Mouse (Mus musculus) left cerebral cortex, adult 8-10 months (tissue): Measurements from ENCODE around the gene Spata25. TPM values are rescaled to one million over a fixed set of nuclear protein-coding genes. Genes with fewer than 3 reads are reported as not detected.
"Not testable (repeated sequence)": the region's sequence is repeated elsewhere in the genome, so short reads cannot be mapped to it uniquely, and the experiment has no call there.

ENCODE experiments used
- DNase-seq, 2 experiments: peaks; one replicate each; pipeline ENCODE4 v3.0.0; 2022; ENCODE audit warnings: low spot score in 2 of 2
- total RNA-seq, 4 experiments: library from RNA; stranded (reverse); gene quantifications; 2 replicates each; pipeline ENCODE4 v1.2.4; 2022

The Spata25 gene
- total RNA-seq, 4 experiments from 2014 or later, result 1.0 to 1.4 TPM; not detected in 2

GRCm38 (mm10) chr2:164806614-164807013, 21.7 kb downstream of the Spata25 start:
- no peak for DNase-seq

DNA sequence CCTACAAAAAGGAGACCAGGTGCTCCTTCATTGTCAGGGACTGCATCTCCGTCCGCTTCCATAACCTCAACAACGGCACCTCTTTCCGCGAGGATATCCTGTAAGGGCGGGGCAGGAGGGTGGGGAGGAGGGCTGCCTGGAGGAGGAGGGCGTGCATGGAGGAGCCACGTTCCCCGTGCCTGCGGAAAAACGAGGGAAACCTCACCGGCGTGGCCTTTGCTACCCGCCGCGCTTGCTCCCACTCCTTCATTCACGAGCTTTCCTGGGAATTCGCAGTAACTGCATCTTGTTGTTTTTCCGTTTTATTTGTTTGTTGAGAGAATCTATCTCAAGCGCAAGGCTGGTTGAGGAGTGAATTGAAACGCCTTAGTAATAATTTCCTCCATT, 23.0 kb downstream of the Spata25 start:
- no peak for DNase-seq

GRCm38 (mm10) chr2:164804533-164805331, 23.6 kb downstream of the Spata25 start, which contains the start of the genes Acot8 and Zswim3:
Gene Acot8 (minus strand): TSS chr2:164804882.
Gene Zswim3 (plus strand): TSS chr2:164805098.
- DNase-seq, result peak; percentile 97 to 99

DNA sequence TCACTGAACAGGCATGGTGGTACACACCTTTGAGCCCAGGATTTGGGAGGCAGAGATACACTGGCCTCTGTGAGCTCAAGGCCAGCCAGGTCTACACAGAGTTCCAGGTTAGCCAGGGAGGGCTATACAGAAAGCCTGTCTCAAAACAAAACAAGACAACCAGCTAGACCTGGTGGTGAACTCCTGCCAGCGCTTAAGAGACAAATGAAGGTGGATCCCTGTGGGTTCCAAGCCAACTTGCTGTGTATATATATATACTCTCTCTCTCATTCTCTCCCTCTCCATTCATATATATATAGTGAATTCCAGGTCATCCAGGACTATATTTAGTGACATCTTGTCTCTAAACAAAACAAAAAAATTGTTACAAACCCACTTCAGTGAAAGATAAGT, 24.4 kb downstream of the Spata25 start:
- no peak for DNase-seq

DNA sequence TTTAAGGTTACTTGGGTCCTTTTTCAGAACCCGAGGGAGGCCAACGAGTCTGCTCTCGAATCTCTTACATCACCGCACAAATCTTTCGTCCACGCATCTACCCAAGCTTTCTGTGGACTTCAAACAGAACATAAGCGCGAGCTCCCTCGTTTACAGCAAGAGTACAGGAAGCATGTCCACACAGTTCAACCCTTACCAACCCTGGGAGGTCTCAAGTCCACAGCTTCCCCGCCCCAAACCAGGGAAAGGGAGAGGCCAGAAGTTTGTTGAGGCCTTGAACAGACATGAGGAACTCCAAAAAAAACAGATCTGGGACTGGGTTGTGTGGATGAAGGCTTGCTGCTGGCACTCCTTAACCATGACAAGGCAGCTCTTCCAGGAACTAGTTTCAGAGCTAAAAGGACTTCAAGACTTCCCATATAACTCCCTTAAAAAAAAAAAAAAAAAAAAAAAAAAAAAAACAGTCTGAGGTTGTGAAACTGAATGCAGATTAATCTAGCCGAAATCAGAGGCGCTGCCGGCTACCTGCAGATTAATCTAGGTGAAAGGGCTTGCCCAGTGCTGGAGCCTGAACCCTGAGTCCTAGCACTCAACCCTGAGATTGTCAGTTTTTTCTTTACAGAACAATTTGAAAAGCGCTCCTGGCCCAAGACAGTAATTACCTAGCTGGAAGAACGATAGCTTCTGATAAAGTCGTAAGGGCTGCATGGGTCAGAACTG, 25.0 kb downstream of the Spata25 start:
- DNase-seq, result no peak

GRCm38 (mm10) chr2:164800252-164801004, 27.9 kb downstream of the Spata25 start:
- DNase-seq, result no peak

- not testable (repeated sequence) for DNase-seq
Observed at GRCm38 (mm10) chr2:164798554-164798953, 29.8 kb downstream of the Spata25 start.

GRCm38 (mm10) chr2:164795868-164796267, 32.5 kb downstream of the Spata25 start:
- DNase-seq, result no peak

- DNase-seq, result peak; percentile 48 to 75
Observed at GRCm38 (mm10) chr2:164794293-164794692, 34.0 kb downstream of the Spata25 start.

DNA sequence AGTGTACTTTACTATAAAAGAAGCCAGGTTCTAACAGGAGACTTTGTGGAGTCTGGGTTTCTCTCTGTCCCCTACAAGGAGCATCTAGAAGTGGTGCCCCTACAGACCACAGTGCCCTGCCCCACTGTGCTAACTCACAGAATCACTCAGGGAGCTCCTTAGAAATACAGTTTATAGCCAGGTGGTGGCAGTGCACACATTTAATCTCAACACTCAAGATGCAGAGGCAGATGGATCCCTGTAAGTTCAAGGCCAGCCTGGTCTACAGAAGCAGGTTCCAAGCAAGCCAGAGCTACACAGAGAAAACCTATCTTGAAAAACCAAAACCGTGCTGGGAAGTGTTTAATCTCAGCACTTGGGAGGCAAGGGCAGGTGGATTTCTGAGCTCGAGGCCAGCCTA, 34.6 kb downstream of the Spata25 start:
- DNase-seq, result no peak

GRCm38 (mm10) chr2:164793236-164793635, 35.1 kb downstream of the Spata25 start:
- DNase-seq, result no peak

DNA sequence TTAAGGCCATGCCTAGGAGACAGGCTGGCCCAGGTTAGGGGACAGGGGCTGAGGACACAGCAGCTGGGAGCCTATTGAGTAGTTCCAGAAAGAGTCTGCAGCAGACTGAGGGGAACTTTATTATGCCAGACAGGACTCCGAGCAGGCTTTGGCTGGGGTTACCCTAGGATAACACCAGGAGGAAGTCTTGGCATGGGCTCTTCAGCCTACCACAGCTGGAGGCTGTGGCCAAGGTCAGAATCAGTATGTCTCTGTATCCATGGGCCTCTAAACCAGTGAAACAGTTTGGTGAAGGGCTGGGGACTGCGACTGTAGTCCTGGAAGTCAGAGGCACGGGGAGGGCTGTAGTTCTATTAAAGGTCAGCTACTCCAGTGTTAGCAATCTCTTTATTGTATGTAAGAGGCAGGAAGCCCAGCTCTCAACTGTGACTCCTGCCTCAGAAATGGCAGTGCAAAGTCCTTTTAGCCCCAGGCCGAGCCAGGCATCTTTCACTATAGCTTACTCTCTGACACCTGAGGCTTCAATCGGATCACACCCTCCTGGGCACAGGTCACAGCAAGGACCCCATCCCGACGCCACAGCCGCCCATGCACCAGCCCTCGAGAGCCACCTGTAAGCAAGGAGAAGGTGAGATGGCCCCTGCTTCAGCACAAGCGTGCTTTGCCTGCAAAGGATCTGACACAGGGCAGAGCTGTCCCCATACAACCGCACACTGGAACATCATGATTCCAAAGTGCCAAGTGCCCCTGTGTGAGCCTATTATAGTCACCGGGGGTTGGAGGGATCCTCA, 35.7 kb downstream of the Spata25 start:
- DNase-seq, result no peak

DNA sequence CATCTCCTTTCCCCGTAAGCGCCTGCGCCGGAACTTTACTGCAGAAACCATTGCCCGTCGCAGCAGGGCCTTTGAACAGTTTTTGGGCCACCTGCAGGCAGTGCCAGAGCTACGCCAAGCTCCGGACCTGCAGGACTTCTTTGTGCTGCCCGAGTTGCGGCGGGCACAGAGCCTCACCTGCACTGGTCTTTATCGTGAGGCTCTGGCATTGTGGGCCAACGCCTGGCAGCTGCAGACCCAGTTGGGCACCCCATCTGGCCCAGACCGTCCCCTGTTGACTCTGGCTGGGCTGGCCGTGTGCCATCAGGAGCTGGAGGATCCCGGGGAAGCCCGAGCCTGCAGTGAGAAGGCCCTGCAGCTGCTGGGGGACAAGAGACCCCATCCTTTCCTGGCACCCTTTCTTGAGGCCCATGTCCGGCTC, 36.5 kb downstream of the Spata25 start:
- DNase-seq, result no peak

DNA sequence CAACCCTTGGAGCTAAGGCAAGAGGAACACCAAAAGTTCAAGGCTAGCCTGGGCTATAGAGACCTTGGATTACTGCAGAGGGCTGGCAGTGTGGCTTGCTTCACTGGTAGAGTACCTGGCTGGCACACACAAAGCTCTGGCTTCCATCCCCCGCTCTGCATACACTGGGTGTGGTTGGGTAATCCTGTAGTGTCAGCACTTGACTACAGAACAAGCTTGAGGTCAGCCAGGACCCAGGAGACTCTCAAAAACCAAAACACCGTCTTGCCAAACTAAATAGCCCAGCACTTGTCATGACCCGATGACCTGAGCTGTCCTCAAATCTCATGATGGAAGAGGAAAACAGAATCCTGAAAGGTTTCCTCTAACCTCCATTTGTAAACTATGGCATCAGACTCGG, 37.9 kb downstream of the Spata25 start:
- no peak for DNase-seq

DNA sequence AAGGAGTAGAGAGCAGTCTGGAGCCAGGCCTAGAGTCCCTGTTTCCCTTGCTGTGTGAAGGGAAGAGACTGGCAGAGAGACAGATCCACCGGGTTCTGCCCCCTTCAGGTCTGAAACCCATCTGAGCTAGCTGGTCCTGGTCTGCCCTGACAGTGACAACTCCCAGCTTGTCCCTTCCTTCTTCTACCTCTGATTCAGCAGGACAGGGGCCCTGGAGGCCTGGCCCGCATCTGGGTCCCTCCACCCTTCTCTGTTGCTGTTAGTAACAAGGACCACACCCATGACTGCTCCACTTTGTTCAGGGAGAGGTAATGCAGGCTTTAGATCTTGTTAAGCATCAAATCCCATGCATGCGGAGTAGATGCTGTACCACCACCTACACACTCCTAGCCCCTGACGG, 39.9 kb downstream of the Spata25 start:
- DNase-seq, result no peak

DNA sequence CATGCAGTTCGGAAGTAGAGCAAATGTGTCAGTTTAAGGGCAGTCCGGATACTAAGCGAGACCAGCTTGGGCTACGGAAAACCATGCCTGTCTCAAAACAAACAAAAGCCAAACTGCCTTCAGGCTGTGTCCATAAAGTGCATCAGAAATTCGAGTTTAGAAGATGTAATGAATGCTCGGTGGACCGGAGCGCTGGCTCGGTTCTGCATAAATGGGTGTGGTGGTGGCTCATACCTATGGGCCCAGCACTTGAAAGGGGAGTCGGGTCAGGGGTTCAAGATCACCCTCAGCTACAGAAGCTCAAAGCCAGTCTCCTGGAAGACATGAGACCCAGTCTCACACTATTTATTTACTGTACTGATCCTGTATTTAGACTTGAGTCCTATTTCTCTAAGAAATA, 40.6 kb downstream of the Spata25 start:
- DNase-seq, result no peak

DNA sequence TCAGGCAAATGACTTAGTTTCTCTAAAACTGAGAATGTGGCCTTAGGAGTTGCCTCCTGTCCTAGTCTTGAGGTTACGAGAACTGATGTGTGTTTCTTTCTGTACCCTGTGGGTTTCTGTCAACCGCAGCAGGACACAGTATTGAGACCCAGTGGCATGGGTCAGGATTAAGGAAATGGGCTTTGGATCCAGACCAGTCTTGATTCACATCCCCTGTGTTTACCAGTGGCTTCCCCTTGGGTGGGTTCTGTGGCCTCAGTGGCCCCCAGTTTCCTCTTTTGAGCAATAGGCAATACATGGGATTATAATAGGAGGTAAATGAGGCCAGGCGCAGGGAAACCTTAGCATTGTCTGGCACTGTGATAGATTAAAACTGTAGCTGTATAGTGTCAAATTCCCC, 41.3 kb downstream of the Spata25 start:
- no peak for DNase-seq

GRCm38 (mm10) chr2:164786388-164786885, 41.9 kb downstream of the Spata25 start:
- DNase-seq, result no peak

DNA sequence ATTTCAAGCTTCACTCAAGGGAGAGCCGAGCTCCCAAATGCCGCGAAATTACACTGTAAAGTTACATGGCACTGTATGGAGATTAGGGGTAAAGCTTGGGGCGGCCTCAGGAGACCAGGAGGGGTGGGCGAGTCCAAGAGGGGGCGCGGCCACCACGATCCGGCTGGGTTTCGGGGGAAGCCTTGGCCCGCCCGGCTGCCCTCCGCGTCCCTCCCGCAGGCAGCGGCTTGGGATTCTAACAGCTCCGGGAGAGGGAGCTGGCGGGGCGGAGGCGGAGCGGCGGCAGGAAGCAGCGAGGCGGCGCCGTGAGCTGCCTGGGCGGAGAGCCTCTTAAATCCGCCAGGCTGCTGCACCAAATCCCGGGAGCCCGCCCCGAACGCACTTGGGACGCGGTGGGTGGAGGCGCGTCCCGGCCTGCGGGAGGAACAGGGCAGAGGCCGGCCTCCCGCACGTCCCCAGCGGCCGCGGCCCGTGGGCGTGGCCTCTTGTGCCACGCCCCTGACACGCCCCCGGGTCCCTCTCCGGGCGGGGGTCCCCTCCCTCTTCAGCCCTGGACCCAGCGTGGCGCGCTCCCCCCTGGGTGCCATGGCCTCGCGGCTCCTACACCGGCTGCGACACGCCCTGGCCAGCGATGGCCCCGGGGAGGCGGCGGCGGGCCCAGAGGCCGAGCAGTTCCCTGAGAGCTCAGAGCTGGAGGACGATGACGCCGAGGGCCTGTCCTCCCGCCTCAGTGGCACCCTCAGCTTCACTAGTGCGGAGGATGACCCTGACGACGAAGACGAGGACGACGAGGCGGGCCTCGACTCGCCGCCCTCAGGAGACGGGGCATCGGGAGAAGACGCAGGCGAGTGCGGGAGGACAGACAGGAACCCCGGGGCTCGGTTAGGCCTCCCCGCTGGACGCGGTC, 42.6 kb downstream of the Spata25 start, which contains the start of gene Snx21:
Snx21 (plus strand) TSS at position 343 of the 907 bp plus-strand sequence.
- DNase-seq, result peak; percentile 76 to 91
